ENCODE assay signal across 11 mouse cellular contexts in the genomic region with DNA sequence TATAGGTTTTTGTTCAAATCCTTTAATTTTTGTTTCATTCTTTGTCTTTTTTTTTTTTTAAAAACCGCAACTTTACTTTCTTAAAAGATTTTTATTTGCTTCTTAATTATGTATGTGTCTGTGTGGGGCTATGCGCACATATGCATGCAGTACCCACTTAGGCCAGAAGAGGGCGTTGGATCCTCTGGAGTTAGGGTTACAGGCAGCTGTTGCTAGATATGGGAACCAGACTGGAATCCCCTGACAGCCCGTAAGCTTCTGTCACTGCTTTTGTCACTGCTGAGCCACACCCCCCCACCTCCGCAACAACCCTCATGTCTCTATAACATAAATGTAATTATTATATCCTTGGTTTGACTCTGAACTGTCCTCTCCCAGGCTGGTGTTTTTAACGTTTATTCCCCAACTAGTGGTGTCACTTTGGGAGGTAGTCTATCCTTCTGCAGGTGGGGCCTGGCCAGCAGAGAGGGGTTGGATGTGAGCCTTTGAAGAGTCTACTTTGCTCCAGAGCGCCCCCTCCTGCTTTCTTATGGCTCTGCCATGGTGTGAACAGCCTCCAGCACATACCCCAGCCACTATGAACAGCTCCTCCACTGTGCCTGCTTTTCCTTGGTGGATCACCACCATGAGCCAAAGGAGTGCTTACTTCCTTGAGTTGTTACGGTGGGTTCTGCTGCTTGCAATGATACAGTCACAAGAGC.
DNase-seq lines count a peak whose midpoint lies in the region; ATAC-seq and TF ChIP-seq lines count a peak whose summit lies in the region.
"Had no signal": no experiment of that assay in that cellular context is flagged by ENCODE, and none has a peak within 500 bp of the region (broad histone marks: within the 10 kb centered on the region; RNA-seq: fewer than 3 reads in every experiment).

No protein-coding gene starts in this region.

- in situ Hi-C loops in ES-E14 (cut with MboI; ENCODE audit: low sequenced_read_pairs in 2 of 2, unreplicated experiment in 2 of 2) = no loop called here

- 72% methylated on average over 8 of the region's 8 CpGs for WGBS in liver, embryonic 14.5 days (ENCODE audit: insufficient replicate concordance)
- 83% methylated on average over 8 of the region's 8 CpGs for WGBS in embryonic facial prominence, embryonic 10.5 days

- intact Hi-C loops in left cerebral cortex, adult 2 months (cut with DNase I) = no loop called here

- H3K27me3 ChIP-seq in liver, embryonic 14.5 days (ENCODE audit: control insufficient read depth, insufficient read depth, low read length) = no peaks in the 10 kb centered on the region; the same call in 1 of the 2 replicates
- no peaks in the 10 kb centered on the region for H3K27me3 ChIP-seq in embryonic facial prominence, embryonic 10.5 days (replicated peaks; ENCODE audit: low read depth, poor library complexity, severe bottlenecking)

- ATAC-seq in CD4-positive, CD25-positive, alpha-beta regulatory T cell, adult 4 months = no peak
- 0 out of 2 replicates have a peak, but pooled peaks have one; percentile 34 for ATAC-seq in liver, embryonic 14.5 days (ENCODE audit: insufficient read depth)

- no peak overlapping the region for H3K9ac ChIP-seq in ES-E14 (ENCODE audit: insufficient read depth, low read depth, low read length, poor library complexity, severe bottlenecking)
- no peak overlapping the region for H3K9ac ChIP-seq in liver, embryonic 14.5 days (replicated peaks)

- DNase-seq in CD4-positive, CD25-positive, alpha-beta regulatory T cell, adult 2 months (ENCODE audit: low read depth, low spot score) = peak; percentile 30
- no peak for DNase-seq in left cerebral cortex, adult 2 months (ENCODE audit: extremely low spot score in 1 of 2, low spot score in 2 of 2)
- no peak for DNase-seq in left cerebral cortex, adult 9 months (ENCODE audit: low spot score in 2 of 2)
- DNase-seq in ES-E14 (ENCODE audit: low read depth, low spot score) (peak; percentile 26), adipocyte (ENCODE audit: low spot score) (no peak)
- DNase-seq in liver, embryonic 14.5 days (ENCODE audit: low read depth in 3 of 3, low spot score in 3 of 3) = no peak
- no peak for DNase-seq in embryonic facial prominence, embryonic 10.5 days (ENCODE audit: low spot score)
- DNase-seq: heart, postnatal 10 days; left cerebral cortex, postnatal 4 days; thymus, adult 18-20 months had no signal

- H3K4me2 ChIP-seq in liver, embryonic 14.5 days (ENCODE audit: low read depth) = no peak overlapping the region

- no peaks in the 10 kb centered on the region for H3K4me1 ChIP-seq in ES-E14 (ENCODE audit: control insufficient read depth in 2 of 2, insufficient read depth in 2 of 2, low read length in 2 of 2, poor library complexity in 1 of 2)
- H3K4me1 ChIP-seq in liver, embryonic 14.5 days (replicated peaks; ENCODE audit: control insufficient read depth in 2 of 2, insufficient read depth in 2 of 2, low read length in 1 of 2) = peaks cover 8 to 10% of the 10 kb centered on the region in 2 experiments
- no peaks in the 10 kb centered on the region for H3K4me1 ChIP-seq in embryonic facial prominence, embryonic 10.5 days

- no peaks in the 10 kb centered on the region for H3K9me3 ChIP-seq in ES-E14 (ENCODE audit: control insufficient read depth, insufficient read depth, low read depth, low read length)
- H3K9me3 ChIP-seq in liver, embryonic 14.5 days (ENCODE audit: control insufficient read depth, low read length) = no peaks in the 10 kb centered on the region; the same call in 1 of the 2 replicates
- no peaks in the 10 kb centered on the region for H3K9me3 ChIP-seq in embryonic facial prominence, embryonic 10.5 days

- H3K4me3 ChIP-seq in left cerebral cortex, adult 2 months = no peak overlapping the region
- no peak overlapping the region for H3K4me3 ChIP-seq in ES-E14 (ENCODE audit: insufficient read depth in 1 of 2, low read depth in 1 of 2, low read length in 2 of 2, poor library complexity in 1 of 2, severe bottlenecking in 1 of 2)
- no peak overlapping the region for H3K4me3 ChIP-seq in liver, embryonic 14.5 days (ENCODE audit: insufficient read depth in 1 of 2, low read depth in 2 of 2, low read length in 2 of 2)
- H3K4me3 ChIP-seq in embryonic facial prominence, embryonic 10.5 days = no peak overlapping the region

- TF ChIP-seq CTCF in left cerebral cortex, adult 2 months (IDR thresholded peaks at IDR 0.05) = peak; percentile 23
- peak; percentile 65 for TF ChIP-seq CTCF in liver, embryonic 14.5 days (IDR thresholded peaks at IDR 0.05; ENCODE audit: low read depth)

- no peaks in the 10 kb centered on the region for H3K36me3 ChIP-seq in ES-E14 (ENCODE audit: control insufficient read depth, insufficient read depth, low read length, poor library complexity, severe bottlenecking)
- H3K36me3 ChIP-seq in liver, embryonic 14.5 days (replicated peaks; ENCODE audit: control insufficient read depth, insufficient read depth, low read depth) = no peaks in the 10 kb centered on the region
- no peaks in the 10 kb centered on the region for H3K36me3 ChIP-seq in embryonic facial prominence, embryonic 10.5 days (replicated peaks)

- H3K27ac ChIP-seq in left cerebral cortex, adult 2 months = no peak overlapping the region
- H3K27ac ChIP-seq in ES-E14 (ENCODE audit: insufficient read depth, low read depth, low read length, poor library complexity, severe bottlenecking) = no peak overlapping the region
- no peak overlapping the region for H3K27ac ChIP-seq in liver, embryonic 14.5 days
- no peak overlapping the region for H3K27ac ChIP-seq in embryonic facial prominence, embryonic 10.5 days (replicated peaks)

- TF ChIP-seq EP300 in liver, embryonic 14.5 days (IDR thresholded peaks at IDR 0.05; ENCODE audit: low read depth) = no peak

TF ChIP-seq in ES-E14, 5 proteins besides CTCF, POLR2A, EP300 and RAD21:
- TF ChIP-seq CHD2 (IDR thresholded peaks at IDR 0.05; ENCODE audit: low read depth, low read length) = no peak
- TF ChIP-seq ZC3H11A (IDR thresholded peaks at IDR 0.05; ENCODE audit: borderline replicate concordance, low read depth, low read length) = no peak
- no peak for TF ChIP-seq MAFK (IDR thresholded peaks at IDR 0.05; ENCODE audit: insufficient read depth, low read depth, low read length)

Comparison
In these comparisons a context has a peak if more than half of its experiments do, and no peak if none do; other contexts are left out.
1. DNase-seq: peak in CD4-positive, CD25-positive, alpha-beta regulatory T cell, adult 2 months (single experiment) and ES-E14 (single experiment); none in left cerebral cortex, adult 2 months (0 of 2), left cerebral cortex, adult 9 months (0 of 2), liver, embryonic 14.5 days (0 of 3), adipocyte (single experiment) and embryonic facial prominence, embryonic 10.5 days (single experiment).